Mouse (Mus musculus): ENCODE data around the gene Gpr62. TPM values are rescaled to one million over a fixed set of nuclear protein-coding genes. Genes with fewer than 3 reads are reported as not detected.
A peak's percentile ranks its signal among the peaks of the same experiment; 100 is the strongest.

Gpr62 gene
- polyA plus RNA-seq, 1 experiment from 2014 or later, result 0.15 TPM

GRCm38 (mm10) chr9:106473753-106474105 is 8.0 kb upstream of the Gpr62 start:
- no peak overlapping the region for H3K4me2 ChIP-seq (replicated peaks; ENCODE audit: low read depth)
- DNase-seq (ENCODE audit: low spot score), result no peak
- no peak overlapping the region for H3K9ac ChIP-seq (ENCODE audit: low read length)
- no peaks in the 10 kb centered on the region for H3K9me3 ChIP-seq (ENCODE audit: control insufficient read depth, low read length)
- H3K27ac ChIP-seq (replicated peaks), result no peak overlapping the region
- H3K36me3 ChIP-seq (ENCODE audit: control insufficient read depth, insufficient read depth, low read length), result no peaks in the 10 kb centered on the region
- no peak for TF ChIP-seq CTCF (IDR thresholded peaks at IDR 0.05; ENCODE audit: low read depth)
- H3K4me3 ChIP-seq (ENCODE audit: low read depth, low read length), result no peak overlapping the region
- 59% methylated on average over 5 of the region's 5 CpGs for WGBS
- no peaks in the 10 kb centered on the region for H3K27me3 ChIP-seq (ENCODE audit: control insufficient read depth, insufficient read depth, low read length)
- H3K4me1 ChIP-seq (replicated peaks; ENCODE audit: control insufficient read depth, insufficient read depth), result peaks cover 8% of the 10 kb centered on the region
- no peak for ATAC-seq (ENCODE audit: low FRiP score, low TSS enrichment)

DNA sequence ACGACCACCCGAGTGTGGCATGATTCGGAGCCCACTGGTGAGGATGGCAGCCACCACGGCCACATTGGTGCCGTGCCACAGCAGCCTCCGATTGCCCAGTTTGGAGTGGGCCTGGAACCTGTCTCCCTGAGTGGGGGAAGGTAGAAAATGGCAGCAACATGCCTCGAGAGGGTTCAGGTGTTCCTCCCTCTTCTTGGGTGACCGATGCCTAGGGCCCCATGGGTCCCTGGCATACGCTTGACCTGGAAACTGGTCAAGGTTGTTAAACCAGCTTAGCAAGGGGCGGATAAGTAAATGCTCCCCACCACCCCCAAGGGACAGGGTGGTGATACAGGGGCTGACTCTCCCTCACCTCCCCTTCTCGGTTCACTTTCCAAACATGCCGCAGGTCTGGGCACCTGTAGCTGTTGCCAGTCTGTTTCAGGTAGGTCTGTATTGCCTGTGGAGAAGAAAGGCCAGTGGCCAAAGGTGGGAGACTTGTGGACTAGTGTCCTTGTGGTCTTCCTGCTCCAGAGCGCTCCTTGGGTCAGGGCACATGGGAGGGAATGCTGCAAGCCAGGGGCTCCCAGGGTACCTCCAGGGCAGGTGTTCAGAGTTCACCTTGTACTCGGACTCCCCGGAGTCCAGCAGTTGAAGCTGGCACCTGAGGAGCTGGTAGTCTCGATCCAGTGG is 7.5 kb upstream of the Gpr62 start:
- DNase-seq (ENCODE audit: low spot score) (no peak), ATAC-seq (ENCODE audit: low FRiP score, low TSS enrichment) (no peak)
- H3K4me2 ChIP-seq (replicated peaks; ENCODE audit: low read depth), result no peak overlapping the region
- WGBS, result 83% methylated on average over 16 of the region's 16 CpGs
- H3K4me1 ChIP-seq (replicated peaks; ENCODE audit: control insufficient read depth, insufficient read depth), result peaks cover 8% of the 10 kb centered on the region
- no peak for TF ChIP-seq EP300 (optimal IDR thresholded peaks at IDR 0.05)
- no peak for TF ChIP-seq CTCF (IDR thresholded peaks at IDR 0.05; ENCODE audit: low read depth)
- no peaks in the 10 kb centered on the region for H3K36me3 ChIP-seq (ENCODE audit: control insufficient read depth, insufficient read depth, low read length)
- H3K9ac ChIP-seq (ENCODE audit: low read length), result no peak overlapping the region
- H3K4me3 ChIP-seq (ENCODE audit: low read depth, low read length), result no peak overlapping the region
- H3K9me3 ChIP-seq (ENCODE audit: control insufficient read depth, low read length), result no peaks in the 10 kb centered on the region
- no peaks in the 10 kb centered on the region for H3K27me3 ChIP-seq (ENCODE audit: control insufficient read depth, insufficient read depth, low read length)
- no peak overlapping the region; the same call in 1 of the 2 replicates for H3K27ac ChIP-seq (replicated peaks)

GRCm38 (mm10) chr9:106472321-106472720 is 6.6 kb upstream of the Gpr62 start:
- Histone ChIP-seq H3K4me2 (replicated peaks; ENCODE audit: low read depth) (no peak overlapping the region), H3K27me3 (ENCODE audit: control insufficient read depth, insufficient read depth, low read length) (no peaks in the 10 kb centered on the region), H3K4me3 (ENCODE audit: low read depth, low read length) (no peak overlapping the region), H3K36me3 (ENCODE audit: control insufficient read depth, insufficient read depth, low read length) (no peaks in the 10 kb centered on the region), H3K4me1 (replicated peaks; ENCODE audit: control insufficient read depth, insufficient read depth) (peaks cover 8% of the 10 kb centered on the region), H3K9ac (ENCODE audit: low read length) (no peak overlapping the region), H3K27ac (replicated peaks) (peak overlapping the region; percentile 78), H3K9me3 (ENCODE audit: control insufficient read depth, low read length) (no peaks in the 10 kb centered on the region)
- no peak for ATAC-seq (ENCODE audit: low FRiP score, low TSS enrichment)
- no peak for DNase-seq (ENCODE audit: low spot score)
- 63% methylated on average over 4 of the region's 4 CpGs for WGBS
- TF ChIP-seq EP300 (optimal IDR thresholded peaks at IDR 0.05) (no peak), CTCF (IDR thresholded peaks at IDR 0.05; ENCODE audit: low read depth) (no peak)

GRCm38 (mm10) chr9:106471892-106472291 is 6.2 kb upstream of the Gpr62 start:
- Histone ChIP-seq H3K27me3 (ENCODE audit: control insufficient read depth, insufficient read depth, low read length) (no peaks in the 10 kb centered on the region), H3K4me1 (replicated peaks; ENCODE audit: control insufficient read depth, insufficient read depth) (peaks cover 8% of the 10 kb centered on the region), H3K9ac (ENCODE audit: low read length) (no peak overlapping the region), H3K4me2 (replicated peaks; ENCODE audit: low read depth) (peak overlapping the region; percentile 38), H3K4me3 (ENCODE audit: low read depth, low read length) (no peak overlapping the region), H3K9me3 (ENCODE audit: control insufficient read depth, low read length) (no peaks in the 10 kb centered on the region), H3K27ac (replicated peaks) (peak overlapping the region; percentile 78), H3K36me3 (ENCODE audit: control insufficient read depth, insufficient read depth, low read length) (no peaks in the 10 kb centered on the region)
- peak; percentile 37 for DNase-seq (ENCODE audit: low spot score)
- 19% methylated on average over 5 of the region's 5 CpGs for WGBS
- TF ChIP-seq EP300 (optimal IDR thresholded peaks at IDR 0.05) (no peak), CTCF (IDR thresholded peaks at IDR 0.05; ENCODE audit: low read depth) (peak; percentile 35; the same call in 1 of the 2 replicates)
- ATAC-seq (ENCODE audit: low FRiP score, low TSS enrichment), result no peak; the same call in 1 of the 2 replicates

- 74% methylated on average over 14 of the region's 14 CpGs for WGBS
- Histone ChIP-seq H3K9ac (ENCODE audit: low read length) (no peak overlapping the region), H3K27ac (replicated peaks) (0 out of 2 replicates have a peak overlapping the region, but pooled peaks have one; percentile 40), H3K27me3 (ENCODE audit: control insufficient read depth, insufficient read depth, low read length) (no peaks in the 10 kb centered on the region), H3K36me3 (ENCODE audit: control insufficient read depth, insufficient read depth, low read length) (no peaks in the 10 kb centered on the region), H3K4me1 (replicated peaks; ENCODE audit: control insufficient read depth, insufficient read depth) (peaks cover 8% of the 10 kb centered on the region), H3K9me3 (ENCODE audit: control insufficient read depth, low read length) (no peaks in the 10 kb centered on the region), H3K4me2 (replicated peaks; ENCODE audit: low read depth) (peak overlapping the region; percentile 38), H3K4me3 (ENCODE audit: low read depth, low read length) (no peak overlapping the region)
- TF ChIP-seq CTCF (IDR thresholded peaks at IDR 0.05; ENCODE audit: low read depth) (no peak), EP300 (optimal IDR thresholded peaks at IDR 0.05) (no peak)
- ATAC-seq (ENCODE audit: low FRiP score, low TSS enrichment), result no peak
- no peak for DNase-seq (ENCODE audit: low spot score)
Measured at GRCm38 (mm10) chr9:106470991-106471750, 5.4 kb upstream of the Gpr62 start.

GRCm38 (mm10) chr9:106469776-106470175 is 4.0 kb upstream of the Gpr62 start:
- Histone ChIP-seq H3K4me3 (ENCODE audit: low read depth, low read length) (no peak overlapping the region), H3K27ac (replicated peaks) (no peak overlapping the region), H3K9me3 (ENCODE audit: control insufficient read depth, low read length) (no peaks in the 10 kb centered on the region), H3K9ac (ENCODE audit: low read length) (no peak overlapping the region), H3K4me2 (replicated peaks; ENCODE audit: low read depth) (no peak overlapping the region), H3K36me3 (ENCODE audit: control insufficient read depth, insufficient read depth, low read length) (no peaks in the 10 kb centered on the region), H3K27me3 (ENCODE audit: control insufficient read depth, insufficient read depth, low read length) (peaks cover 2% of the 10 kb centered on the region; the same call in 1 of the 2 replicates), H3K4me1 (replicated peaks; ENCODE audit: control insufficient read depth, insufficient read depth) (peaks cover 7% of the 10 kb centered on the region)
- WGBS, result 63% methylated on average over 9 of the region's 9 CpGs
- TF ChIP-seq CTCF (IDR thresholded peaks at IDR 0.05; ENCODE audit: low read depth) (no peak), EP300 (optimal IDR thresholded peaks at IDR 0.05) (no peak)
- DNase-seq (ENCODE audit: low spot score) (no peak), ATAC-seq (ENCODE audit: low FRiP score, low TSS enrichment) (no peak)

Data from stomach, postnatal 0 days (tissue).